Mouse (Mus musculus) heart, postnatal 14 days (tissue): ENCODE data around the gene Wipf1. TPM values are rescaled to one million over a fixed set of nuclear protein-coding genes. Genes with fewer than 3 reads are reported as not detected.
"Not testable (repeated sequence)": the region's sequence is repeated elsewhere in the genome, so short reads cannot be mapped to it uniquely, and the experiment has no call there.

Source experiments
- DNase-seq, 2 experiments: peaks; one replicate each; pipeline ENCODE4 v3.0.0; 2021 to 2022
- intact Hi-C: fragments of 180-260 bp; cut with DNase I; formaldehyde crosslinking; loops from one replicate; pipeline ENCODE4 v1.15.1; 2025
- total RNA-seq, 2 experiments: library from RNA; stranded (reverse); gene quantifications; 2 replicates each; pipeline ENCODE4 v1.2.3; 2021

Gene Wipf1
- total RNA-seq, 2 experiments from 2014 or later: 18.8 to 19.4 TPM

DNA sequence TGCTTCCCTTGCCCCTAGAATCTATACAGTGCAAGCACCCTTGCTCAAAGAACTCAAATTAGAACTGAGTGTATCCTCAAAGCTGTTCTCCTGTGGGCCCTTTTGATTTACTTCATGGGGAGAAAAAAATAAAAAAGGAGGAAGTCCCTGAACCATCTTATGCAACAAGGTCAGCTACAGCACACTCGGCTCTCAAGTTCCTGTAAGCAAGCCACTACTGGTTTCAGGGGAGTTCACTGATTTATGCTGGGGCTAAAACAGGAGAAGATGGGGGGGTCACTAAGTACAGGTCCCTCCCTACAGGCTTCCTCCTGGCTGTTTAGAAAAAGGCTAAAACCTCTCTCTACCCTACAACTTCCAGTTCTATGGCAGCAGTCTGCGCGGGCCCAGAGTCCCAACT, 17.5 kb downstream of the Wipf1 start:
- DNase-seq: no peak
- intact Hi-C loops: loop anchor here (1.0 kb wide), 1 partner anchor 10 kb away; no protein-coding TSS in a partner anchor

DNA sequence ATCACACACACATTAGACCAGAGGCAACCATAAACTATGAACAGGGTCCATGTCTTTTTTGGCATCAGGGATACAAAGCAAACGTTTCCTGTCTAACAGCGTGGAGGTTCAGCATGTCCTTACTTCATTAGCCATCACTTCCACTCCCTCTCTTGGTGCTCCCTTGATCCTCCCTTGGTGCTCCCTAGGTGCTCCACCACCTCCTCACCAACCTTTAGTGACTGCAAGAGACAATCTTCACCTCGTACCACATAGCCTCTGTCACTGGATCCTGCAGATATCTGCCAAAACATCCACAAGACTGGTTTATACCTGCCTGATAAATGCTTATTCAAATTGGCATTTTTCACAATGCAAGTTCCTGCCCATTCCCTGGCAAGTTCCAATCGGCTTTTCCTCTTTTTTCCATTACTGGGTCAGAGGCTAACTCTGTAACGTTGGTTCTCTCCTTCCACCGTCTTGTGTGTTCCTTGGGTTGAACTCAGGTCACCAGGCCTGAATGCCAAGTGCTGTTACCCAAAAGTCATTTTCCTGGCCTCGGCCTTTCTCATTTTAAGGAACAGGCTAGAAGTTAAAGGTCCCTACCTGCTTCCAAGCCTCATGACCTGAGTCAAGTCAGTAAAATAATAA, 18.7 kb downstream of the Wipf1 start:
- intact Hi-C loops: no loop called here
- DNase-seq: no peak

DNA sequence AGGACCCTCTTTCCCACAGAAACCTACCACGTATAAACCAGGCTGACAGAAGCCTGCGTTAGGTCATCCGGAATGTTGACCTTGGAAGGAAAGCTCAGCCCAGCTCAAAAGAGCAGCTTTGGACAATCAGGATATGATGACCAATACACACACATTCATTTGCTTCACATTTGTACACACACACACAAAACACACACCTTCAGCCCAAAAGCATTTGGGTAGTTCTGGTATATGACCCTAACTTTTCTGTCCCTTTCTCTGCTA, 19.6 kb downstream of the Wipf1 start:
- DNase-seq: no peak
- intact Hi-C loops: no loop called here

DNA sequence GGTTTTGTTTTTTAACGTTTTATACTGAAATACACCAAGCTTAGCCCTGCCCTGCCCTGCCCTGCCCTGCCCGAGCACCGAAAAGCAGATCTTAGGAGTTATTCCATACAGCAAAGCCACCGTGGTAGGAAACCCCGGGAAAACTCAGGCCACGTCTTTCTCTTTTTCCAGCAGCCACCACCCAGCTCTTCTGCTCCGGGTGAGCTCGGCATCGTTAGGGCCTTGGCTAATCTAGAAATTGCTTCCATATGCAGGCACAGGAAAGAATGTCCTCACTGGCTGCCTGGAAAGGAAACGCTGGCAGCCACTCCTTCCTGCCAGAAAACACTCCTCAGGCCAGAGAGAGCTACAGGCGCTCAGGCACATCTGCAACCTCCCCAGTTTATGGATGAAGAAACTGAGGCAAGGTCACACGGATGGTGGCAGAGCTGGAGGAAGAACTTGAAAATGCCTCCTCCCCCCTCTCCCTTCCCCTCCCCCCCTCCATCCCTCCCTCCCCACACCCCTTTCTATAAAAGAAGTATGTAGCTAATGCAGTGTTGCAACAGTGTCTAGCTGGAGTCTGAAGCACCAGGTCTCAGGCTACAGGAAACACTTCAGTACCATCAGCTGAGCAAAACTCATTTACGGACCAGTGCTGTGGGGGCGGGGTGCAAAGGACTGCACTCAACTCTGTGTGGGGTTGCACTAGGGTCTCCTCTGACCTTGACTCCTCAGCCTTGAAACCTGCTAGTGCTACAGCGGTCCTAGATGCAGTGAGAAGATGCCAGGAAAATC, 20.1 kb downstream of the Wipf1 start:
- peak; percentile 51 to 55 for DNase-seq
- intact Hi-C loops: no loop called here

DNA sequence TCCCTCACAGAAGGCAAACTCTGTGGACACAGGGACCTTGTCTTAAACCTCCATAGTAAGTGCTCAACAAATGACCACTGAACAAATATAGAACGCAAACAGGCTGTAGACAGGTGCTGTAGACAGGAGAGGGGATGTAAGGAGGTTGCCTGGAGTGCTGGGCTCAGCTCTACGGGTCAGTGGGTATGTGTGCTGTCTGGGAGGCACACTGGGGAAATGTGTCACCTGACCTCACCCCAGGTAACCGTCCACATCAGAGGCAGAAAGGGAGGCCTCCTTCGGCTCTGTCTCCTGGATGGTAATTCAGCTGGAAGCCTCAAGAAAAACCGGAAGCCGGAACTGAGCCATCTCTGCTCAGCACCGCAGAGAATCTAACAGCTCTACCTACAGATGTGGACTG, 21.6 kb downstream of the Wipf1 start:
- no peak for DNase-seq
- intact Hi-C loops: no loop called here

DNA sequence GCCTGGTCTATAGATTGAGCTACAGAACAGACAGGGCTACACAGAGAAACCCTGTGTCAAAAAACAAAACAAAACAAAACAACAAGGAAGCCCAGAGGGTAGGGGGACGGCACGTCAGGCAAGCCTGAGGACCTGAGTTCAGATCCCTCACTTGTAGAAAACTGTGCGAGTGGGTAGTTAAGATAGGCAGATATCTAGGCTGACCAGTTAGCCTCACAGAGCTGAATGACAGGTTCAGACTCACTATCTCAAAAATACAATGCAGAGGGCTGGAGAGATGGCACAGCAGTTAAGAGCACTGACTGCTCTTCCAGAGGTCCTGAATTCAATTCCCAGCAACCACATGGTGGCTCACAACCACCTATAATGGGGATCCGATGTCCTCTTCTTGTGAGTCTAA, 23.2 kb downstream of the Wipf1 start:
- intact Hi-C loops, DNase-seq: not testable (repeated sequence)

DNA sequence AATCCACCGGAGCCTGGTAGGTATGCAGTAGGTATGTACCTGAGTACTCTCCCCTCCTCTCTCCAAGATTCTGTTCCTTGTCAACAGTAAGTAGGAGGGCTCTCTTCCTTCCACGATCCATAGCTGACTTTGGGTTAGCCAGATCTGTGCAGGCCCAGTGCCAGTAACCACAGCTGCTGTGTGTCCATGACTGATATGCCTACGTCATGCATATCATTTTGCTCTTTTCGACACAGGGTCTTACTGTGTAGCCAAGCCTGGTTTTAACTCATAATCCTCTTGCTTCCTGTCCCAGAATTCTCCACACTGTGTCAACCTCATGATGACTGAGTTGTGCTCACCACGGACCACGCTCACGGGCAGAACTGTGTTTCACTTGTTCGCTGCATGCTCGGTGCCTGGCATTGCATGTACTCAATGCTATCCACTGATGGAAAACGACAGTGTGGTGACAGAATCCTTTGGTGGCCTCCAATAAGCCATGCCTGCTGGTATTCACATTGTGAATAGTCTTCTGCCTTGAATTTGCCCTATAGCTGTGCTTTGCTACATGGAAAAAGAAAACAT, 26.6 kb downstream of the Wipf1 start:
- intact Hi-C loops: no loop called here
- DNase-seq: no peak

DNA sequence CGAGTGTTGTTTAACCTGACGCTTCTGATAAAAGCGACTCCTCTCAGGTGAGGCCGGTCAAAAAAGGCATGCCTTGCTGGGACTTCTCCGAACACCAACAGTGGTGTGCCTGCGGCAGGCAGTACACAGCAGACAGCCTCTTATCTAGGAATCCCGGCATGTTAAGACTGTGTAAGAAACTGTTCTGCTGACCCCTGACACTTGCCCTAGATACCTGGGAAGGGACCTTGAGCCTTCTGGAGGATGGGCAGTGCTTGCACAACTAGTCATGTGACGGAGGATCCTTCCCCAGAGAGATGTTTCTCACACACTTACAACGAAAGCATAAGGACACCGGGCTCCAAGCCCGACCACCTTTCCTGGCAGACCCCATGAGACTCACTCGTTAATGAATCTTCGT, 28.7 kb downstream of the Wipf1 start:
- DNase-seq: no peak
- intact Hi-C loops: no loop called here

DNA sequence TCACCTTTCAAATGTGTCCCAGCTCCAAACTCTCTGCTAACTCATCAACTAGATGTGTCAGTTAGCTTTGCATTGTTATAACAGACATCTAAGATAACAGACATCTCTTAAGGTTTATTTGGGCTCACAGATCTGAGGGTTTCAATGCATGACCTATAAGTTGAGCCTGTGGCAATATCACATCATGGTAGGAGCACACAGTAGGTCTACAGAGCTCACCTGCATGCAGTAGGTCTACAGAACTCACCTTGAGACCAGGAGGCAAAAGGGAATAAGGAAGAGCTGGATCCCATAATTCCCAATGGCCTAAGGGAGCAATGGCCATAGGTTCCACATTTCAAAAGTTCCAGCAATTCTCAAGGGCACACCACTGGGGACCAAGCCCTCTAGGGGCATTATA, 31.2 kb downstream of the Wipf1 start:
- DNase-seq: no peak
- intact Hi-C loops: no loop called here

DNA sequence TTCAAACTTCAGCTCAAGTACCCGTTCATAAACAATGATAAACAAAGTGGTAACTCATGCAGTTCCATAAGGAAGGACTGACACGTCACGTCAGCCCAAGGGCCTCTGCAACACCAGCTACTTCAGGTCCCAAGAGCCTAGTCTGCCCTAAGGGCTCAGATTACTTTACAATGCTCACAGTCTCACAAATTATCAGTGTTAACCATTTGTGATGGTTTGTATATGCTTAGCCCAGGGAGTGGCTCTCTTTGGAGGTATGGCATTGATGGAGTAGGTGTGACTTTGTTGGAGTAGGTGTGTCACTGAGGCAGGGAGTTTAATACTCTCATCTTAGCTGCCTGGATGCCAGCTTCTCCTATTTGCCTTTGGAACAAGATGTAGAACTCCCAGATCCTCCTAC, 32.0 kb downstream of the Wipf1 start:
- intact Hi-C loops: no loop called here
- DNase-seq: no peak

DNA sequence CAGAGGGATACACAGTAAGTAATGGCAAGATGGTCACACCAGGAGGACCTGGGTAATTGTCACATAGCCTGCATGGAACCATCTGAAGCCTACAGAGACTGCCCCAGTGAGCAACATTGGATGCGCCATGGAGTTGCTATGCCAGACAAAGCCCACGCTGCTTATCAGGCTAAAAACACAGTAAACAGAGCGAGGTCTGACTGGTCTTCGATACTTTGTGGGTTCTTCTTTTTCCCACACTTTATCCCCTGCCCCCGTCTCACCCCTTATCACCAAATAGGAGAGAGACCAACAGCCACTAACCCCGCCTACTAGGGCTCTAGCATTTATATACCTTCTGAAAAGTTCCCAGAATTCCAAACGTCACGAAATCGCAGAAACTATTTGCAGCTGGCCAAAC, 32.6 kb downstream of the Wipf1 start:
- intact Hi-C loops: no loop called here

DNA sequence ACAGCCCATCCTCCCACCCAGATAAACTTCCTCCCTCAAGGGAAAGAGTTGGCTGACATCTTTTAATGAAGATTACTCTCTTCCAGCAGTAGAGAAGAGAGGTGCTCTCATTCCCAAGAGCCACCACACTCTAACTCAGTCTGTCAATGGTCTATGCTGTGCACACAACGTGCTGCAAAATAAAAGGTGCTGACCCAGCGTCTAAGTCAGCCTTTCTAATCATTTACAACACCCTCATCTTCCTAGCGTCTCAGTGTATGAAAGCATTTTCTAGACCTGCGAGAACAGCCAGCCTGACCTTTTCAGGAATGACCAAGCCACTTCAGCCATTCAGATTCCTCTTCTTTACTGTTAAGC, 33.2 kb downstream of the Wipf1 start:
- intact Hi-C loops: no loop called here
- no peak for DNase-seq

More for the DNA sequence above, 32.6 kb downstream of the Wipf1 start:
- DNase-seq: no peak

DNA sequence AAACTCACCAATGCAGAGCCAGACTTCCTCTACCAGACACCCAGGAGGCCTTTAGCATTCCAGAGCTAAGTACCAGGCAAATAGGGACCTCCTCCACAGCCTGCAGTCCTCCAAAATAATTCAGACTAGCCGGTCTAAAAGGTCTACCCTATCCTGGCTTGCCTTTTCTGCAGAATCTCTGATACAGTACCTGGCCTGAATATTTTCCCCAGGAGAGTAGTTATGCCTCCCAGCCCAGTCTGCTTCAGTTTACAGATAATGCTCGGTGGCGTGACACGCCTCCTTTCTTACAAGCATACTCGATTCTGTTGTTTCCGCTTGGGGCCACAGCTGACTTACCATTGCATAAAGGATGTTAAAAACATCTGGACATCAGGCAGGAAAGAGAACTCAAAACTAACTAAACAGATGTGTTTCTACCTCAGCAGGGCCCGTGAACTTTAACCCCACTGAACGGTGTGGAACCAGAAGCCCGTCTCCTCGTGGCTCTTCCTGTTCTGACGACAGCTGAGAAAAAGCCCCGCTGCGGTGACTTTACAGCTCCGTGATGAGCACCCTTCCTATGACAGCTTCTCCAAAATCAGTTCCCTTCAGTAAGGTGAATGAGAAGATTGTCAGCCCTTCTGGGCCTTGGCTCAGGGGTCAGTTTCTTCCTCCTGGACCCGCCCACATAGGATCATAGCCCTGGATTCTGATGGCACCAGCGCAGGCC, 33.8 kb downstream of the Wipf1 start:
- intact Hi-C loops: loop anchor here (2.0 kb wide), 1 partner anchor 33 kb away; the partner anchor contains the start of gene Wipf1
- DNase-seq: peak; percentile 40 to 58

DNA sequence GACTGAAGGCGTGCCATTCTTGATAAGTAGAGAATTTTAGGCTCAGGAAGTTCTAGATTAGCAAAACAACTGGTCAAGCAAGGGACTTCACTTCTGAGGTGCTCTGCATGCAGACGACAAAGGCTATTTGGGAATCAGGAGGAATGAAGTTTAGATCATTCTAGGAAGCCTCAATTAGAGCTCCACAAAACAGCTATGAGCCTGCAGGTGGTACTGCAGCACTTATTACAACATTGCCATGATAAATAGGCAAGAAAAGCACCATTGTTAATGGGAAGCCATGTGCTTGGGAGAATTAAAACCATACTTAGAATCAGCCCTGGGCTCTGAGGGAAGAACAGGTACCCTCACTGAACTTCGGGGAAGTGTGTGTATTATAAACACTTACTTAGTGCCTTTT, 36.0 kb downstream of the Wipf1 start:
- no peak for DNase-seq
- intact Hi-C loops: no loop called here

DNA sequence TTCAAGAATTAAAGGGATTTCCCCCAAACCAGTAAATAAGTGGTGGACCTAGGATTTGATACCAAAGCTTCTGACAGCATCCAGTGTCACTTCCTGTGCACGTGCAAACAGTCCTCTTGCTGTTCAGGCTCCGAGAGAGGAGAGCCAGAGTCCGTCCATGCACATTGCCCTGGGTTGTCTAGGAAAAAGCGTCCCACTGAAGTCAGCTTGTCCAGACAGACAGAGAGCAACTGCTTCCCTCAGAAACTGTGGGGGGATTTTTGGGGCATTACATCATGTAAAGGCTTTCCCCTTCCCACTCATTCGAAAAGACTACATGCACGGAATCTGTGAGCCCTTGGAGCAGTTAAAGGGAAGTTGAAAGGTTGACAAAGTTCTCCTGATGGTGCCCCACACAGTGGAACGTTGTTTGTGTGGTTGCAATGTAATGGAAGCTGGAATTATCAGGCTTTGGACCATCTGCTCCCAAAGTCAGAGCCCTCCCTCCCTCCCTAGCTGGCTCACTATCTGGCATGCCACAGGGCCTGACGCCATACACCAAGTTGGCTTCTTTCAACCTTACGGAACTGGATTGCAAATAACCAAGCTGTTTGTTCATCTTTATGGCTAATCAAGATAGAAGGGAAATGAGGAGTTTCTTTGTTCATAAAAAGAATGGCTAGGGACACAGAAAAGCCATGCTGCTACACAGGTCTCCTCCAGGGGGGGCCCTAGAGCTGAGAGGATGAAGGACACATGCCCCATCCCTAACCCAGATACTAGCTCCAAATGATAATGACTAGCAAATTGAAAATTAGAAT, 37.9 kb downstream of the Wipf1 start:
- peak; percentile 74 to 75 for DNase-seq
- intact Hi-C loops: no loop called here

DNA sequence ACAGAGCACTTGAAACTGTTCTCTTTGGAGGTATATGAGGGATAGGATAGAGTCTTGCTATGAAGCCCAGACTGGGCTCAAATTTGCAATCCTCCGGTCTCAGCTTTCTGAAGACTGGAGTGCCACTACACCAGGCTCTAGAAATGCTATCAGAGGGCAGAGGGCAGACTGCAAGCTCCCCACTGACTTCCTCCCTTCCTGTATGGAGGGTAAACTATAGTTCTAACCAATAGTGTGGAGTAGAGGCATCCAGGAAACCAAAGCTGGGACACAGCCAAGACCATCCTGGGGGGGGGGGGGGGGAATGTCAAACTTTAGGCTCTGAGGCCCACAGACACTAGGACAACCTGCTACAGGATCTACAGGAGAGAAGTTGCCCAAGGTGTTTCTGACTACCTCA, 39.1 kb downstream of the Wipf1 start:
- intact Hi-C loops: no loop called here
- DNase-seq: no peak

DNA sequence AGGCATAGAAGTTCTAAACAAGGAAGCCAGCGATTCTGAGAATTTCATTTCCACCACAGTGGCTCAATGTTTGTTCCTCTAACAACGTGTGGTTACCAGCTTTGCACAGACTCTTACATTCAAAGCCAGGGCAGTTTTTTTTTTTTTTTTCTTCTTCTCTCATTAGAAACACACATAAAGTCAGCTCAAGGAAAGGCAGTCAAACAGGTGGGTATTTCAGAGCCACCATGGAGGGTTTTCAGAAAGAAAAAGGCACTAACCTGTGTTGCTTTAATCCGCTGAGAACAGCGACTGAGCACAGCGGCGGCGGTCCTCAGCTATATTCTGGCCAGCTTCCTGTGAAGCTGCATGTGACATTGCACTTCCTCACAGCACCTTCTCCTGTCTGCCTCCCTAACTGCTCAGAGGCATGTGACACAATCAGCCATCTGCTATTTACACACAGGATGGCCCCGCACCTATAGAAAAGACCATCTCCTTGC, 43.4 kb downstream of the Wipf1 start:
- DNase-seq: no peak
- intact Hi-C loops: no loop called here

DNA sequence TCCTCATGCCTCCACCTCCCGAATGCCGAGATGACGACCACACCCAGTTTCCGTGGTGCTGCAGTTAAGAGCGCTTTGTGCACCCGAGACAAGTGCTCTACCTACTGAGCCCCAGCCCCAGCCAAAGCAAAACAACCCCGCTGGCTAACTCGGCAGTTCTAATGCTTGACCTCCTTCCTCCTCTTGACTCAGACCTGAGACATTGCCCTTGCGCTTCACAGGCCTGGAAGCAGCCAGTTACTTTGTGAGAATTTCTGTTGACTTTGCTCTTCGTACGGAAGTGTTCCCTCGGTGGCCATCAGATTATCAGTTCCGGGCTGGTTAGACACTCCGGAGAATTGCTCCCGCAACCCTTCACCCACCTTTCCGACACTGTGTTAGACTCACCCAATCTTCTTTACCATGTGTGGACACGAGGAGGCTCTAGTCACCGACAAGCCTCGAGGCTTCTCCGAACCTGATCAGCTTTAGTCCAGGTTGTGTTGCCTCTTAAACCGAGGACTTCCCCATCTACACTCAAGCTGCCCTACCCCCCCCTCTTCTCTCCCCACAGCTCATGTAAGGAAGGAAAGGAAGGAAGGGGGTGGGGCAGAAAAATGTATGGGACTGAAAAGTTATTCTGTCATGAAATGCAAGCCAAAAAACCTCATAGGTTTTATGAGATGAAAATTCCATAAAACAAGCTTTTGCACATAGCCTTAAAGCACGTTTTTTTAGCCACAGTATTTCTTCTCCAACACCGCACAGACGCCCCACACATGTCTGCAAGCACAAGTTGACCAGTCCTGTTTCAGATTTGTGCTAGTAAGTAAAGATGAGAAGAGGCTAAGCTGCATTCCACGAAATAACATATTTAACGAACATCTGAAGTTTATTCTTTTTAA, 44.1 kb downstream of the Wipf1 start:
- no peak for DNase-seq
- intact Hi-C loops: loop anchor here (2.0 kb wide), 1 partner anchor 43 kb away; the partner anchor contains the start of gene Wipf1

DNA sequence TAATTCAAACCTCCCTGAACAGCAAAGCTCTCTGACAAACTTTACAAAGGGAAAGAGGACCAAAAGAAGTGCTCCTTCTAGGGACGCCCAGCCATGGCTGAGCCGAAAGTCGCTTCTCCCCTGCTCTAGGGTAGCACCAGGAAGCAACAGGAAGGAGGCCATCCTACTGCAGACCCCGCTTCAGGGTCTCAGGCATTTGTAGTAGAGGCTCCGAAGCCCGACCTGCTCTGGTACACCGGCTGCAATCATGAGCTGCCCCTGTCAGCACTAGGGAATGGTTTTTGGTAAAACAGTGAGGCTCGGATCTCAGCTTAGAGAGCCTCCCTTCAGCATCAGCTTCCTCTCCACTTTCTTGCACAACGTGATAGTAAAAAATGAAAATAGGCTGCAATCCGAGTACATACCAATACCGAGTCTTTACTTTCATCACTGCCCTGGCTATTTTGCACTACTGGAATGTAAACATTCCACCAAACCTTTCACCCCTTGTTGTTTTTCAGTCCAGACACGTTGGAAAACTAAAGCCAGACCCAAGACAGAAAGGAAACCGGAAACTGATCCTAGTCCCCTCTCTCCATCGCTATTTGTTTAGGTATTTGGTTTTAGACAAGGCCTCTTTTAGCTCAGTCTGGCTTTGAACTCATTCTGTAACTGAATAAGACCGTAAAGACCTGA, 44.8 kb downstream of the Wipf1 start:
- DNase-seq: no peak
- intact Hi-C loops: loop anchor here (2.0 kb wide), 1 partner anchor 44 kb away; the partner anchor contains the start of gene Wipf1
